Mouse (Mus musculus) hindbrain, embryonic 10.5 days (tissue): ENCODE data around the gene Nudt12. TPM values are rescaled to one million over a fixed set of nuclear protein-coding genes. Genes with fewer than 3 reads are reported as not detected.
A peak's percentile ranks its signal among the peaks of the same experiment; 100 is the strongest.

Experiments used
- DNase-seq: peaks from one replicate; pipeline ENCODE4 v3.0.0-alpha.2; 2017; ENCODE audit warnings: low spot score
- H3K27ac ChIP-seq: fragments of 300-500 bp; sonication (generic); 2 replicates; pipeline ENCODE4 v1.5.1; 2016; ENCODE audit warnings: mild to moderate bottlenecking, moderate library complexity
- H3K27me3 ChIP-seq: fragments of 300-500 bp; sonication (generic); 2 replicates; pipeline ENCODE4 v1.6.1; 2016; ENCODE audit warnings: mild to moderate bottlenecking; ENCODE audit not compliant: poor library complexity, insufficient read depth, severe bottlenecking
- H3K36me3 ChIP-seq: fragments of 300-500 bp; sonication (generic); 2 replicates; pipeline ENCODE4 v1.6.1; 2016; ENCODE audit warnings: mild to moderate bottlenecking, moderate library complexity
- H3K4me1 ChIP-seq: fragments of 300-500 bp; sonication (generic); replicated peaks from 2 replicates; pipeline ENCODE4 v1.6.1; 2016; ENCODE audit warnings: mild to moderate bottlenecking
- H3K4me3 ChIP-seq: fragments of 300-500 bp; sonication (generic); 2 replicates; pipeline ENCODE4 v1.5.1; 2016; ENCODE audit warnings: mild to moderate bottlenecking, moderate library complexity
- H3K9me3 ChIP-seq: fragments of 300-500 bp; sonication (generic); 2 replicates; pipeline ENCODE4 v1.6.1; 2016; ENCODE audit warnings: mild to moderate bottlenecking, moderate library complexity
- WGBS: fragments of 180-500 bp; shearing (Covaris S2); methylation state at CpG from one replicate; pipeline ENCODE4 v1.1.7; 2016; 5-methylcytosine and 5-hydroxymethylcytosine counted together
- polyA plus RNA-seq: library from polyadenylated mRNA; unstranded; fragments of >200 nt; fragmentation: Nextera tagmentation; extraction: Ambion mirVana; gene quantifications from 2 replicates; pipeline ENCODE4 v1.2.1, GENCODE M21; 2016

The Nudt12 gene
- polyA plus RNA-seq = 6.1 and 8.9 TPM in 2 replicates

GRCm38 (mm10) chr17:59013091-59013459 lies at the start of gene Nudt12:
Nudt12 (minus strand) TSS chr17:59013372.
- peak within 1 kb of the TSS; percentile 92 for H3K27ac ChIP-seq

GRCm38 (mm10) chr17:59053306-59053705 lies 40.1 kb upstream of the Nudt12 start:
- Histone ChIP-seq H3K27me3 (no peaks in the 10 kb centered on the region), H3K36me3 (no peaks in the 10 kb centered on the region), H3K4me3 (no peak overlapping the region), H3K4me1 (no peaks in the 10 kb centered on the region), H3K27ac (no peak overlapping the region), H3K9me3 (no peaks in the 10 kb centered on the region)
- DNase-seq = no peak
- WGBS = 82% methylated on average over 4 of the region's 4 CpGs

More at GRCm38 (mm10) chr17:59013091-59013459, at the start of gene Nudt12:
- Histone ChIP-seq H3K9me3 (no peaks in the 10 kb centered on the region), H3K4me3 (peak within 1 kb of the TSS; percentile 81), H3K36me3 (0 out of 2 replicates have a peak, but pooled peaks cover 3% of the 10 kb centered on the region), H3K27me3 (no peaks in the 10 kb centered on the region), H3K4me1 (peaks cover 4% of the 10 kb centered on the region)
- peak; percentile 70 for DNase-seq
- under 1% methylated on average over 22 of the region's 22 CpGs for WGBS

DNA sequence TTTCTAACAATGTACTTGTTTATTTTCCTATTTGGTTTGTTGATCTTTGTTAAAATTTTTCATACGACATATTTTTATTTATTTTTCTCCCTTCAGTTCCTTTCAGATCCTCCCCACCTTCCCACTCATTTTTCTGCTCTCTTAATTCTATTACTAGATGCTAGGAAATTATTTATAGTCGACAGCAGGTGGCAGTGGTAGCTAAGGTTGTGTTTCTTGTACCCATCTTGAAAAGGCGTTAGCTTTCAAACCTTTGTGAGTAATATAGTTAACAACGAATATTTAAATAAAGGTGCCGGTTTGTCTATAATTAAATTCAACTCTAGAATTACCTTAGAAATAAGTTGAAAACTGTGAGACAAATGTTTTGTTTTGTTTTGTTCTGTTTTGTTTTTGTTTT lies 26.6 kb upstream of the Nudt12 start:
- 65% methylated on average over 5 of the region's 5 CpGs for WGBS
- Histone ChIP-seq H3K36me3 (no peaks in the 10 kb centered on the region), H3K9me3 (no peaks in the 10 kb centered on the region), H3K4me3 (no peak overlapping the region), H3K27ac (no peak overlapping the region), H3K4me1 (no peaks in the 10 kb centered on the region), H3K27me3 (no peaks in the 10 kb centered on the region)
- no peak for DNase-seq

GRCm38 (mm10) chr17:59033445-59033844 lies 20.3 kb upstream of the Nudt12 start:
- Histone ChIP-seq H3K36me3 (no peaks in the 10 kb centered on the region), H3K27me3 (no peaks in the 10 kb centered on the region), H3K4me1 (no peaks in the 10 kb centered on the region), H3K9me3 (no peaks in the 10 kb centered on the region), H3K4me3 (no peak overlapping the region), H3K27ac (no peak overlapping the region)
- DNase-seq = no peak
- 92% methylated on average over 3 of the region's 3 CpGs for WGBS

DNA sequence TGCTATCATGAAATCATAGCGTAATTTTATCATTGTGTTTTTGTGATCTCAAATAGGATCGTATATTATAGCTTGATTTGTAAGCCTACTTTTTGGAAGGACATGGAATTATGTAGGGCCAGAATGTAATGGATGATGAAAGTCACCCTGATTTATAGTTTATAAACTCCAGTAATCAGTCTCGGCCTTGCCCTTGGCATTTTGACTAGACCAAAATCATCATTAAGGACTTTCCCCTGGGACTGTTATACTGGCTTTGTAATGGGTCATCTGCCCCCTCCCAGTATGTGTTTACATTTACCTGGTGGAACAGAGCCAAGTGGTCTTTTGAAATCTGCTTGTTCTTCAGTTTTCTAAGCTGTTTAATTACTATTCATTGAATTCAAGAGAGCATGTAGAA lies 13.2 kb upstream of the Nudt12 start:
- Histone ChIP-seq H3K4me3 (no peak overlapping the region), H3K27ac (no peak overlapping the region), H3K27me3 (no peaks in the 10 kb centered on the region), H3K36me3 (no peaks in the 10 kb centered on the region), H3K9me3 (no peaks in the 10 kb centered on the region), H3K4me1 (no peaks in the 10 kb centered on the region)
- no peak for DNase-seq
- WGBS = 91% methylated on average over 3 of the region's 3 CpGs

DNA sequence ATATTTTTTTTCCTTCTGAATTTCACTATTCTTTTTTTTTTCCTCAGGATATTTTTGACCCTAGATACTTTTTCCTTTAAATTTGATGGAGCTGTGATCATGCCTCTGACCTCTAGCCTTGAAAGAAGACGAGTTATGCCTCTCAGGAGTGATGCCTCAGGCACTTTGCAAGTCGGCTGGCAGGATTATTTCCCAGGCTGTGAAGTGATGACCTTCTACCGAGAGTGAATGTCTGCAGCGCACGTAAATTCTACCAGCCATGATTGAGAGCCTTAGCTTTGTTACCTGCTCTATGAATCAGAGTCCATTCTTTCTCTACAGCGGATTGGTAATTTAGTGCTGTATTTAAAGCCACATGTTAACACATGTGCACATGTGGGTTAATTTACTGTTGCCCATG lies 11.3 kb upstream of the Nudt12 start:
- H3K9me3 ChIP-seq = no peaks in the 10 kb centered on the region
- no peak overlapping the region for H3K27ac ChIP-seq
- H3K4me3 ChIP-seq = no peak overlapping the region
- DNase-seq = no peak
- 56% methylated on average over 6 of the region's 6 CpGs for WGBS
- H3K4me1 ChIP-seq = no peaks in the 10 kb centered on the region
- H3K27me3 ChIP-seq = no peaks in the 10 kb centered on the region
- no peaks in the 10 kb centered on the region for H3K36me3 ChIP-seq

- no peak for DNase-seq
- H3K4me1 ChIP-seq = no peaks in the 10 kb centered on the region
- no peak overlapping the region for H3K27ac ChIP-seq
- H3K27me3 ChIP-seq = no peaks in the 10 kb centered on the region
- WGBS = 51% methylated on average over 5 of the region's 5 CpGs
- H3K9me3 ChIP-seq = no peaks in the 10 kb centered on the region
- no peaks in the 10 kb centered on the region for H3K36me3 ChIP-seq
- H3K4me3 ChIP-seq = no peak overlapping the region
Observed at GRCm38 (mm10) chr17:59023971-59024370, 10.8 kb upstream of the Nudt12 start.

- DNase-seq = no peak
Observed at GRCm38 (mm10) chr17:59018666-59019065, 5.5 kb upstream of the Nudt12 start.

GRCm38 (mm10) chr17:59012421-59013090 lies 616 bp downstream of the Nudt12 start:
- no peak for DNase-seq
- 0 out of 2 replicates have a peak, but pooled peaks cover 3% of the 10 kb centered on the region for H3K36me3 ChIP-seq
- WGBS = 12% methylated on average over 15 of the region's 15 CpGs
- H3K9me3 ChIP-seq = no peaks in the 10 kb centered on the region
- peaks cover 4% of the 10 kb centered on the region for H3K4me1 ChIP-seq
- H3K27me3 ChIP-seq = no peaks in the 10 kb centered on the region
- H3K27ac ChIP-seq = peak overlapping the region; percentile 92
- H3K4me3 ChIP-seq = peak overlapping the region; percentile 81

More at GRCm38 (mm10) chr17:59018666-59019065, 5.5 kb upstream of the Nudt12 start:
- no peaks in the 10 kb centered on the region for H3K9me3 ChIP-seq
- WGBS = 96% methylated on average over 4 of the region's 4 CpGs
- no peak overlapping the region for H3K4me3 ChIP-seq
- no peak overlapping the region for H3K27ac ChIP-seq
- no peaks in the 10 kb centered on the region for H3K4me1 ChIP-seq
- H3K27me3 ChIP-seq = no peaks in the 10 kb centered on the region
- H3K36me3 ChIP-seq = no peaks in the 10 kb centered on the region

- Histone ChIP-seq H3K4me3 (no peak overlapping the region), H3K36me3 (0 out of 2 replicates have a peak, but pooled peaks cover 3% of the 10 kb centered on the region), H3K4me1 (peaks cover 4% of the 10 kb centered on the region), H3K27ac (no peak overlapping the region), H3K27me3 (no peaks in the 10 kb centered on the region), H3K9me3 (no peaks in the 10 kb centered on the region)
- DNase-seq = no peak
- 79% methylated on average over 13 of the region's 13 CpGs for WGBS
Observed at GRCm38 (mm10) chr17:59011546-59012307, 1.4 kb downstream of the Nudt12 start.

GRCm38 (mm10) chr17:58991275-58991674 lies 21.9 kb downstream of the Nudt12 start, which contains the start of gene Pdzph1:
Pdzph1 (minus strand) TSS chr17:58991375.
- Histone ChIP-seq H3K27me3 (no peaks in the 10 kb centered on the region), H3K36me3 (no peaks in the 10 kb centered on the region), H3K4me3 (no peak within 1 kb of the TSS), H3K27ac (no peak within 1 kb of the TSS), H3K9me3 (no peaks in the 10 kb centered on the region), H3K4me1 (no peaks in the 10 kb centered on the region)
- WGBS = 91% methylated on average over 6 of the region's 6 CpGs
- no peak for DNase-seq

- Histone ChIP-seq H3K4me3 (no peak overlapping the region), H3K36me3 (no peaks in the 10 kb centered on the region), H3K27ac (peak overlapping the region; percentile 50), H3K4me1 (peaks cover 15% of the 10 kb centered on the region), H3K27me3 (no peaks in the 10 kb centered on the region), H3K9me3 (no peaks in the 10 kb centered on the region)
- WGBS = 52% methylated on average over 5 of the region's 5 CpGs
- DNase-seq = peak; percentile 12
Observed at GRCm38 (mm10) chr17:58973237-58973636, 39.9 kb downstream of the Nudt12 start.

GRCm38 (mm10) chr17:58959905-58960304 lies 53.3 kb downstream of the Nudt12 start:
- peak; percentile 29 for DNase-seq
- no peaks in the 10 kb centered on the region for H3K36me3 ChIP-seq
- H3K4me3 ChIP-seq = no peak overlapping the region
- no peak overlapping the region for H3K27ac ChIP-seq
- no peaks in the 10 kb centered on the region for H3K4me1 ChIP-seq
- H3K27me3 ChIP-seq = no peaks in the 10 kb centered on the region
- H3K9me3 ChIP-seq = no peaks in the 10 kb centered on the region
- WGBS = 43% methylated on average over 3 of the region's 3 CpGs
